Mouse (Mus musculus) midbrain, postnatal 0 days (tissue): Measurements from ENCODE around the gene Arl16. TPM values are rescaled to one million over a fixed set of nuclear protein-coding genes. Genes with fewer than 3 reads are reported as not detected.
"Not testable (repeated sequence)": the region's sequence is repeated elsewhere in the genome, so short reads cannot be mapped to it uniquely, and the experiment has no call there.

ENCODE experiments used
- ATAC-seq: fragments of 200-750 bp; cut with Nextera tagmentation; 2 replicates; pipeline ENCODE4 v1.8.0; 2017; ENCODE audit warnings: moderate number of reproducible peaks, mild to moderate bottlenecking, moderate TSS enrichment, moderate library complexity; ENCODE audit not compliant: low FRiP score
- DNase-seq: peaks from one replicate; pipeline ENCODE4 v3.0.0-alpha.2; 2015; ENCODE audit warnings: low spot score
- H3K27ac ChIP-seq: fragments of 300-500 bp; sonication (generic); 2 replicates; pipeline ENCODE4 v1.5.1; 2014; ENCODE audit warnings: low read depth, mild to moderate bottlenecking, low read length, mixed read lengths
- H3K27me3 ChIP-seq: fragments of 300-500 bp; sonication (generic); 2 replicates; pipeline ENCODE4 v1.6.1; 2014; ENCODE audit warnings: low read length, control low read depth, mixed read lengths; ENCODE audit not compliant: insufficient read depth
- H3K36me3 ChIP-seq: fragments of 300-500 bp; sonication (generic); 2 replicates; pipeline ENCODE4 v1.6.1; 2014; ENCODE audit warnings: low read length, control low read depth, mixed read lengths; ENCODE audit not compliant: insufficient read depth
- H3K4me1 ChIP-seq: fragments of 300-500 bp; sonication (generic); 2 replicates; pipeline ENCODE4 v1.6.1; 2014; ENCODE audit warnings: mild to moderate bottlenecking, control low read depth, antibody characterized with exemption, low read length, mixed read lengths; ENCODE audit not compliant: insufficient read depth
- H3K4me2 ChIP-seq: fragments of 300-500 bp; sonication (generic); 2 replicates; pipeline ENCODE4 v1.6.1; 2014; ENCODE audit warnings: low read depth, mild to moderate bottlenecking, low read length, mixed read lengths; ENCODE audit not compliant: poor library complexity, severe bottlenecking
- H3K4me3 ChIP-seq: fragments of 300-500 bp; sonication (generic); 2 replicates; pipeline ENCODE4 v1.5.1; 2014; ENCODE audit warnings: low read depth, mild to moderate bottlenecking, low read length, moderate library complexity
- H3K9ac ChIP-seq: fragments of 300-500 bp; sonication (generic); replicated peaks from 2 replicates; pipeline ENCODE4 v1.6.1; 2014; ENCODE audit warnings: mild to moderate bottlenecking, low read length, moderate library complexity, mixed read lengths; ENCODE audit not compliant: poor library complexity, severe bottlenecking
- H3K9me3 ChIP-seq: fragments of 300-500 bp; sonication (generic); 2 replicates; pipeline ENCODE4 v1.6.1; 2016; ENCODE audit warnings: low read length, control low read depth
- CTCF ChIP-seq: IDR thresholded peaks from 2 replicates; pipeline ENCODE4 v1.5.1; 2016; ENCODE audit warnings: antibody characterized with exemption, mild to moderate bottlenecking
- WGBS: fragments of 180-500 bp; shearing (Covaris S2); extraction: QIAGEN DNeasy Blood & Tissue Kit; methylation state at CpG from one replicate; pipeline ENCODE4 v1.1.7; 2014; 5-methylcytosine and 5-hydroxymethylcytosine counted together
- polyA plus RNA-seq: library from polyadenylated mRNA; unstranded; fragments of >200 nt; fragmentation: Nextera tagmentation; extraction: Ambion mirVana; gene quantifications from 2 replicates; pipeline ENCODE4 v1.2.1, GENCODE M21; 2015
- total RNA-seq: library from RNA; depleted of rRNA; stranded (reverse); fragments of >200 nt; gene quantifications from 2 replicates; pipeline ENCODE4 v1.2.3, GENCODE M21; 2014; rRNA removed

The Arl16 gene
- total RNA-seq (62.8 and 72.6 TPM in 2 replicates), polyA plus RNA-seq (65.7 and 73.0 TPM in 2 replicates)

DNA sequence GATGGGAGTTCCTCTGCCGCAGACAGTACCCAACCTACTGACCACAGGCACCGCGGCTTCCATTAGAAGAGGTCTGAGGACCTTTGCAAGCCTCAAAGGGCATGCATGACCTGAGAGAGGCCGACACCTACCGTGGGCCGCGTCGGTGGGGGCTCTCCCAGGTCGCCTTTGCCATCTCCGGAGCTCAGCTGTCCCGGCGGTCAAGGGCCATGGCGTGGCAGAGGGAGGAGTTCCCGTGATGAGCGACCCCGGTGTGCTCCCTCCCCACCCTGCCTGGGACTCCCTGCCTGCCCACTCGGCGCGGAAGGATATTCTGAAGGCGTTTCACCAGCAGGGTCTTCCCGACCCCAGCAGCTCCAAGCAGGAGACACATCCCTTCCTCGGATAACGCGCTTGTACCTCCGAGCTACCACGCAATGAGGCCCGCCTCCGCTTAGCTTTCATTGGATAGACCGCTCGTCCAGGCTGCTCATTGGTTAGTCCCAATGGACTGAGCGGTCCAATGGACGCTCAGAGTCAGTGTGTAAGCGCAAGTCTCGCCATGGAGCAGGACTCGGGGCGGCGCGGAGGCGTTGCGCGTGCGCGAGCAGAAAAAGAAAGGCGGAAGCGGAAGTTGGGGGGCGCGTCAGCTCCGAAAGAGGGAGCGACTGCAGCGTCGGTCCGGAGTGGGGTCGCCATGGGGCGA, at the start of gene Arl16:
TSS of gene Arl16 (minus strand) at position 557 of the 685 bp plus-strand sequence.
- H3K36me3 ChIP-seq: peaks cover 38% of the 10 kb centered on the region
- no peaks in the 10 kb centered on the region for H3K9me3 ChIP-seq
- peak within 1 kb of the TSS; percentile 96 for H3K9ac ChIP-seq
- H3K27ac ChIP-seq: peak within 1 kb of the TSS; percentile 80
- under 1% methylated on average over 51 of the region's 54 CpGs for WGBS
- H3K4me3 ChIP-seq: peak within 1 kb of the TSS; percentile 94
- DNase-seq (peak; percentile 100), ATAC-seq (peak; percentile 100)
- H3K4me1 ChIP-seq: peaks cover 15% of the 10 kb centered on the region; the same call in 1 of the 2 replicates
- H3K4me2 ChIP-seq: peak within 1 kb of the TSS; percentile 92
- no peaks in the 10 kb centered on the region for H3K27me3 ChIP-seq
- TF ChIP-seq CTCF: peak; percentile 13; the same call in 1 of the 2 replicates

GRCm38 (mm10) chr11:120517147-120517546, 49.7 kb upstream of the Arl16 start:
- Histone ChIP-seq H3K9ac (no peak overlapping the region), H3K4me2 (no peak overlapping the region), H3K36me3 (no peaks in the 10 kb centered on the region), H3K4me3 (no peak overlapping the region), H3K9me3 (no peaks in the 10 kb centered on the region), H3K4me1 (no peaks in the 10 kb centered on the region), H3K27ac (no peak overlapping the region), H3K27me3 (no peaks in the 10 kb centered on the region)
- TF ChIP-seq CTCF: no peak
- ATAC-seq: no peak
- DNase-seq: no peak
- WGBS: 63% methylated on average over 4 of the region's 4 CpGs

- H3K27ac ChIP-seq: no peak overlapping the region
- no peaks in the 10 kb centered on the region for H3K27me3 ChIP-seq
- ATAC-seq (no peak), DNase-seq (peak; percentile 72)
- no peak overlapping the region for H3K9ac ChIP-seq
- H3K4me3 ChIP-seq: no peak overlapping the region
- H3K4me1 ChIP-seq: no peaks in the 10 kb centered on the region
- H3K9me3 ChIP-seq: no peaks in the 10 kb centered on the region
- no peaks in the 10 kb centered on the region for H3K36me3 ChIP-seq
- no peak overlapping the region for H3K4me2 ChIP-seq
- WGBS: 15% methylated on average over 17 of the region's 17 CpGs
- peak; percentile 94 for TF ChIP-seq CTCF
These were observed 48.2 kb upstream of the Arl16 start for GRCm38 (mm10) chr11:120515611-120516010.

DNA sequence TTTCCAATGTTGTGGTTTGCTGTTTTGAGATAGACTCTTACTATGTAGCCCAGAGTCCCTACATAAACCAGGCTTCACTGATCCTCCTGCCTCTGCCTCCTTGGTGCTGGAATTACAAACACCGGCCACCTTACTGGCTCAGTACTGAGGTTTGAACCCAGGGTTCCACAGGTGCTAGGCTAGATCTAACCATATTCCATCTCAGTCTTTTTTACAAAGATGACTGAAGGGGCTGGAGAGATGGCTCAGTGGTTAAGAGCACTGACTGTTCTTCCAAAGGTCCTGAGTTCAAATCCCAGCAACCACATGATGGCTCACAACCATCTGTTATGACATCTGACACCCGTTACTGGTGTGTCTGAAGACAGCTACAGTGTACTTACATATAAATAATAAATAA, 46.9 kb upstream of the Arl16 start:
- ATAC-seq, DNase-seq: not testable (repeated sequence)

GRCm38 (mm10) chr11:120512790-120513453, 45.5 kb upstream of the Arl16 start:
- H3K36me3 ChIP-seq: no peaks in the 10 kb centered on the region
- no peaks in the 10 kb centered on the region for H3K27me3 ChIP-seq
- DNase-seq (peak; percentile 68), ATAC-seq (no peak)
- no peak overlapping the region for H3K4me3 ChIP-seq
- H3K27ac ChIP-seq: no peak overlapping the region
- H3K9ac ChIP-seq: no peak overlapping the region
- H3K4me1 ChIP-seq: no peaks in the 10 kb centered on the region
- H3K9me3 ChIP-seq: no peaks in the 10 kb centered on the region
- no peak overlapping the region for H3K4me2 ChIP-seq
- 60% methylated on average over 6 of the region's 6 CpGs for WGBS
- TF ChIP-seq CTCF: no peak

More for the DNA sequence above, 46.9 kb upstream of the Arl16 start:
- not testable (repeated sequence) for H3K27ac ChIP-seq, H3K27me3 ChIP-seq, H3K4me1 ChIP-seq, H3K9ac ChIP-seq, H3K4me2 ChIP-seq, H3K36me3 ChIP-seq, H3K9me3 ChIP-seq, H3K4me3 ChIP-seq
- WGBS: 91% methylated on average over 2 of the region's 2 CpGs

DNA sequence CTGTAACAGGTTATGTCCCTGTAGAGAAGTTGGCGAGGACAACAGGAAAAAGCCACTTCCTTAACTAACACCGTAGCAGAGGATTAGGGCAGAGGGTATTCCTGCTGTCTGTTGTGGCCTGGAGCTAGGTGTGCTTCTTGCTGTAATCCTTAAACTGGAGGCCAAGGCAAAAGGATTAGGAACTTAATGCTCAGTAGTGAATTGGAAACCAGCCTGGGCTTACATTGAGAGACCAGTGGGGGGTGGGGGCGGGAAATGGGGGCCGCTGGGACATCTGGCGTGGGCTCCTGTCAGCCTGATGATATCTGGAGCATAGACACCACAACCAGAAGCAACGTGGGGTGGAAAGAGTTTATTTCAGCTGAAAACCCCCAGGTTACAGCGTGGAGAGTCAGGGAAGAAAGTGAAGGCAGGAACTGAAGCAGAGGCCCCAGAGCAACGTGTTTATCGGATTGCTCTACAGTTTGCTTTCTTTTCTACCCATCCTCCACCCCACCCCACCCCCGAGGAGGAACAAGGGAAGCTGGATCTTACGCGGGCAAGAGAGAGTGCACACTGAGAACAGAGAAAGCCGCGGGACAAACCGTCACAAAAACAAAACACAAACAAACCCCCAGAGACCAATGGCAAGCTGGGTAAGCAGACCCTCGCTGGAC, 43.1 kb upstream of the Arl16 start:
- DNase-seq: no peak
- no peak overlapping the region for H3K9ac ChIP-seq
- H3K4me1 ChIP-seq: no peaks in the 10 kb centered on the region
- no peak for ATAC-seq
- WGBS: 3% methylated on average over 16 of the region's 16 CpGs
- H3K36me3 ChIP-seq: no peaks in the 10 kb centered on the region
- 0 out of 2 replicates have a peak overlapping the region, but pooled peaks have one; percentile 12 for H3K4me2 ChIP-seq
- H3K27me3 ChIP-seq: no peaks in the 10 kb centered on the region
- no peak overlapping the region for H3K4me3 ChIP-seq
- no peak for TF ChIP-seq CTCF
- H3K9me3 ChIP-seq: no peaks in the 10 kb centered on the region
- H3K27ac ChIP-seq: no peak overlapping the region
